In the genomic region with DNA sequence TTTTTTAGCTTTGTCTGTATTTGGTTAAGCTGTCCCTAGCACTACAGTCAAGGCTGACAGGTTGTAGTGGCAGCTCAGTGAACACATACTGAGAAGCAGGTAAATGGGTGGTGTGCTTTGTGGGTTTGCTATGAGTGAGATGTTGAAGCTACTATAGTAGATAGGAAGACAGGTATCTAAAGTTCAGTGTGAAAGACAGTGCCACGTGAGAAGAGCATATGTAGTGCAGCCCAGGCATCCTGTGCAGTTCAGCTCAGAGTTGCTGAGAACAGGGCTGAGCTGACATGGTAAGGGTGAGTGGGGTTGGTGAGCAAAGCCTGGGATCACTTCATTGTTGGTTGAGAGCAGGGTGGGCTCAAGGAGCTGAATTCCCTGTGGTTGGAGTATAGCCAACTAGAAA, we compare ENCODE assay signal across 11 mouse cellular contexts. TPM values are rescaled to one million over a fixed set of nuclear protein-coding genes. Genes with fewer than 3 reads are reported as not detected.
DNase-seq lines count a peak whose midpoint lies in the region; ATAC-seq and TF ChIP-seq lines count a peak whose summit lies in the region.
"Had no signal": no experiment of that assay in that cellular context is flagged by ENCODE, and none has a peak within 500 bp of the region (broad histone marks: within the 10 kb centered on the region; RNA-seq: fewer than 3 reads in every experiment).

No protein-coding gene starts in this region.

- peak overlapping the region; percentile 47 for H3K9ac ChIP-seq in heart, embryonic 14.5 days (ENCODE audit: low read length)
- H3K9ac ChIP-seq in liver, embryonic 11.5 days (ENCODE audit: low read depth, low read length), result peak overlapping the region; percentile 46
- no peak overlapping the region for H3K9ac ChIP-seq in liver, postnatal 0 days (replicated peaks)
- no peak overlapping the region for H3K9ac ChIP-seq in embryonic facial prominence, embryonic 15.5 days
- H3K9ac ChIP-seq: forebrain, postnatal 0 days had no signal

- H3K4me1 ChIP-seq in heart, embryonic 14.5 days (ENCODE audit: control insufficient read depth in 2 of 2, insufficient read depth in 2 of 2, low read length in 2 of 2), result peaks cover 35 to 65% of the 10 kb centered on the region in 2 experiments
- peaks cover 86% of the 10 kb centered on the region for H3K4me1 ChIP-seq in liver, embryonic 11.5 days (replicated peaks; ENCODE audit: control insufficient read depth, insufficient read depth, low read length)
- peaks cover 81% of the 10 kb centered on the region for H3K4me1 ChIP-seq in liver, postnatal 0 days (ENCODE audit: insufficient read depth)
- peaks cover 55% of the 10 kb centered on the region for H3K4me1 ChIP-seq in embryonic facial prominence, embryonic 15.5 days
- H3K4me1 ChIP-seq in small intestine, adult 2 months (ENCODE audit: control insufficient read depth, insufficient read depth, insufficient read length, low read length), result peaks cover 50% of the 10 kb centered on the region

- peak overlapping the region; percentile 3; the same call in 1 of the 2 replicates for H3K4me2 ChIP-seq in heart, embryonic 14.5 days (ENCODE audit: low read length)
- peak overlapping the region; percentile 34 for H3K4me2 ChIP-seq in liver, embryonic 11.5 days
- no peak overlapping the region for H3K4me2 ChIP-seq in liver, postnatal 0 days (ENCODE audit: low read depth, low read length)
- H3K4me2 ChIP-seq in embryonic facial prominence, embryonic 15.5 days (replicated peaks), result no peak overlapping the region

- no peaks in the 10 kb centered on the region for H3K36me3 ChIP-seq in heart, embryonic 14.5 days (ENCODE audit: control insufficient read depth, insufficient read depth, low read length)
- peaks cover 3% of the 10 kb centered on the region; the same call in 1 of the 2 replicates for H3K36me3 ChIP-seq in liver, embryonic 11.5 days (ENCODE audit: control insufficient read depth, insufficient read depth, low read length)
- H3K36me3 ChIP-seq in liver, postnatal 0 days (replicated peaks; ENCODE audit: insufficient read depth, low read length), result no peaks in the 10 kb centered on the region
- no peaks in the 10 kb centered on the region for H3K36me3 ChIP-seq in embryonic facial prominence, embryonic 15.5 days
- H3K36me3 ChIP-seq in small intestine, adult 2 months (ENCODE audit: control insufficient read depth, insufficient read depth, low read length), result no peaks in the 10 kb centered on the region

- intact Hi-C loops in heart, postnatal 14 days (cut with DNase I), result loop anchor here (2.0 kb wide), 1 partner anchor 39 kb away; no protein-coding TSS in a partner anchor

- no peak for DNase-seq in heart, postnatal 14 days
- DNase-seq in liver, embryonic 11.5 days (ENCODE audit: low spot score), result no peak
- DNase-seq in liver, postnatal 0 days, result no peak
- no peak for DNase-seq in frontal cortex, postnatal 14 days (ENCODE audit: low spot score in 2 of 2)
- no peak for DNase-seq in adrenal gland, postnatal 14 days
- DNase-seq: cerebellum, adult 11-12 months; forebrain, postnatal 0 days; retina, postnatal 1 day had no signal

- H3K4me3 ChIP-seq in heart, embryonic 14.5 days (ENCODE audit: control insufficient read depth in 1 of 2, insufficient read depth in 1 of 2, low read depth in 1 of 2, low read length in 2 of 2), result no peak overlapping the region
- no peak overlapping the region for H3K4me3 ChIP-seq in liver, embryonic 11.5 days (ENCODE audit: low read depth, low read length)
- H3K4me3 ChIP-seq in liver, postnatal 0 days (ENCODE audit: low read depth, low read length), result no peak overlapping the region
- no peak overlapping the region for H3K4me3 ChIP-seq in embryonic facial prominence, embryonic 15.5 days (replicated peaks)
- no peak overlapping the region for H3K4me3 ChIP-seq in small intestine, adult 2 months (ENCODE audit: low read depth, low read length)

- TF ChIP-seq CTCF in liver, postnatal 0 days (IDR thresholded peaks at IDR 0.05; ENCODE audit: low read depth), result no peak
- TF ChIP-seq CTCF in small intestine, adult 2 months (IDR thresholded peaks at IDR 0.05; ENCODE audit: extremely low read depth, insufficient read length, insufficient replicate concordance, low read depth, low read length), result no peak

- ATAC-seq in heart, embryonic 14.5 days (ENCODE audit: insufficient number of reproducible peaks, insufficient read depth, low FRiP score, low read depth), result no peak
- no peak; the same call in 1 of the 2 replicates for ATAC-seq in liver, embryonic 11.5 days (replicated peaks; ENCODE audit: low FRiP score)
- ATAC-seq in liver, postnatal 0 days, result no peak
- ATAC-seq in embryonic facial prominence, embryonic 15.5 days (ENCODE audit: insufficient number of reproducible peaks, low FRiP score, low TSS enrichment, low read depth), result no peak
- ATAC-seq: forebrain, postnatal 0 days had no signal

- no peaks in the 10 kb centered on the region for H3K27me3 ChIP-seq in heart, embryonic 14.5 days (ENCODE audit: control insufficient read depth, insufficient read depth, low read length)
- no peaks in the 10 kb centered on the region for H3K27me3 ChIP-seq in liver, embryonic 11.5 days (replicated peaks; ENCODE audit: control insufficient read depth, insufficient read depth, low read length)
- H3K27me3 ChIP-seq in liver, postnatal 0 days (ENCODE audit: insufficient read depth, low read length), result no peaks in the 10 kb centered on the region
- H3K27me3 ChIP-seq in embryonic facial prominence, embryonic 15.5 days, result no peaks in the 10 kb centered on the region
- no peaks in the 10 kb centered on the region for H3K27me3 ChIP-seq in small intestine, adult 2 months (ENCODE audit: control insufficient read depth, insufficient read depth, low read length)

- H3K27ac ChIP-seq in heart, embryonic 14.5 days (replicated peaks in 1 of 2; ENCODE audit: control insufficient read depth in 1 of 2, insufficient read depth in 1 of 2, low read depth in 2 of 2, low read length in 2 of 2), result peak overlapping the region in 1 of 2 experiments; percentile 56; a peak in 1 of 4 replicates
- peak overlapping the region; percentile 40 for H3K27ac ChIP-seq in liver, embryonic 11.5 days (ENCODE audit: low read depth, low read length)
- no peak overlapping the region for H3K27ac ChIP-seq in liver, postnatal 0 days (ENCODE audit: low read depth)
- peak overlapping the region; percentile 72 for H3K27ac ChIP-seq in embryonic facial prominence, embryonic 15.5 days (replicated peaks)
- 0 out of 2 replicates have a peak overlapping the region, but pooled peaks have one; percentile 18 for H3K27ac ChIP-seq in small intestine, adult 2 months (ENCODE audit: insufficient read depth, low read depth, low read length)

- WGBS in heart, embryonic 14.5 days, result 25% methylated on average over 1 of the region's 1 CpGs
- 58% methylated on average over 1 of the region's 1 CpGs for WGBS in liver, embryonic 11.5 days
- 40% methylated on average over 1 of the region's 1 CpGs for WGBS in liver, postnatal 0 days (ENCODE audit: insufficient replicate concordance)
- 50% methylated on average over 1 of the region's 1 CpGs for WGBS in embryonic facial prominence, embryonic 15.5 days
- WGBS in small intestine, adult 2 months, result 22% methylated on average over 1 of the region's 1 CpGs

- no peak for TF ChIP-seq EP300 in liver, postnatal 0 days (IDR thresholded peaks at IDR 0.05; ENCODE audit: low read depth)

- TF ChIP-seq POLR2A in small intestine, adult 2 months (IDR thresholded peaks at IDR 0.05; ENCODE audit: low read depth, low read length), result no peak

- no peaks in the 10 kb centered on the region for H3K9me3 ChIP-seq in heart, embryonic 14.5 days (ENCODE audit: control insufficient read depth, low read length)
- no peaks in the 10 kb centered on the region for H3K9me3 ChIP-seq in liver, embryonic 11.5 days (ENCODE audit: control insufficient read depth, low read length)
- H3K9me3 ChIP-seq in liver, postnatal 0 days (ENCODE audit: low read length), result no peaks in the 10 kb centered on the region
- H3K9me3 ChIP-seq in embryonic facial prominence, embryonic 15.5 days (replicated peaks), result no peaks in the 10 kb centered on the region

RNA-seq across cellular contexts. Expression of a gene that starts 8.6 kb away (rescaled TPM):
- 17.8 and 18.4 TPM in 2 replicates for polyA plus RNA-seq in heart, embryonic 14.5 days (2014; fragmentation: Nextera tagmentation; extraction: Ambion mirVana)
- total RNA-seq in heart, postnatal 14 days (2021), result 10 to 100 TPM; 49.8 to 52.8 TPM
- polyA plus RNA-seq in liver, embryonic 11.5 days (2014; fragmentation: Nextera tagmentation; extraction: Ambion mirVana), result 37.2 and 43.0 TPM in 2 replicates
- polyA plus RNA-seq in liver, postnatal 0 days (2015; fragmentation: Nextera tagmentation; extraction: Ambion mirVana), result 10.8 and 11.0 TPM in 2 replicates
- 19.3 and 20.2 TPM in 2 replicates for polyA plus RNA-seq in embryonic facial prominence, embryonic 15.5 days (2015; fragmentation: Nextera tagmentation; extraction: Ambion mirVana)
- polyA plus RNA-seq in small intestine, adult 2 months (2012; rRNA removed), result 16.9 and 25.9 TPM in 2 replicates
- 95.5 and 95.9 TPM in 2 replicates for total RNA-seq in adrenal gland, postnatal 14 days (2021)

Comparison
In these comparisons a context has a peak if more than half of its experiments do, and no peak if none do; other contexts are left out.
1. H3K4me2 ChIP-seq: peak in heart, embryonic 14.5 days (single experiment) and liver, embryonic 11.5 days (single experiment); none in liver, postnatal 0 days (single experiment) and embryonic facial prominence, embryonic 15.5 days (single experiment).
2. H3K9ac ChIP-seq: peak in heart, embryonic 14.5 days (single experiment) and liver, embryonic 11.5 days (single experiment); none in liver, postnatal 0 days (single experiment) and embryonic facial prominence, embryonic 15.5 days (single experiment).